Mouse (Mus musculus) testis, adult 2 months (tissue): ENCODE measurements at regions not wholly inside any gene's neighbourhood (a gene's known extent, or its start where the extent isn't known, plus 50 kb on each side); places are given as distances from the start of the nearest gene placed in this dataset.

ENCODE experiments used
- CTCF ChIP-seq: fragments of 200-500 bp; IDR thresholded peaks from 2 replicates; pipeline ENCODE4 v1.5.1; 2012; ENCODE audit warnings: low read depth, mild to moderate bottlenecking, inconsistent platforms, low read length, moderate library complexity; ENCODE audit not compliant: control insufficient read depth, insufficient read depth, insufficient replicate concordance
- POLR2A ChIP-seq: fragments of 200-500 bp; IDR thresholded peaks from 2 replicates; pipeline ENCODE4 v1.6.1; 2012; ENCODE audit warnings: low read depth, mild to moderate bottlenecking, inconsistent platforms, low read length, moderate library complexity; ENCODE audit not compliant: control insufficient read depth

DNA sequence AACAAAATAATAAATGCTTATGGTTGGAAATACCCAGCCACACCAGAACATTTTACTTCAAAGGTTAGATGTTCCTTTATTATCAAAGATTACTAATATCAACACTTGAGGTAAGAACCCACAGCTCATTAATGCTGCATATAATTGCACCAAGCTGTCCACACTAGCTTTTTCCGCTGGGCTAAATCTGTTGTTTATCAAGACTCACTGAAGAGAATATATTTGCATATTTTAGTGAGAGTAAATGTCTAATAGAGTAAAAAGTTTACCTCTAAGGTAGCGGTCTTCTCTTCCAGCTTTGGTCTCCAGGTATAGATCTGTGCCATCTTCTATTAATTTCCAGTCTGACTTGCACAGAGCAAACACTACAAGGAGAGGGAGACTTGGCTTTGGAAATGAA lies 110.3 kb upstream of the Nebl start:
- TF ChIP-seq POLR2A (no peak), CTCF (no peak)
